Mouse (Mus musculus): ENCODE results near the gene Cadps2. TPM values are rescaled to one million over a fixed set of nuclear protein-coding genes. Genes with fewer than 3 reads are reported as not detected.

Gene Cadps2
- polyA plus RNA-seq, 1 experiment from 2014 or later = 7.4 TPM

- WGBS = 3% methylated on average over 3 of the region's 3 CpGs
- Histone ChIP-seq H3K27ac (ENCODE audit: low read length) (no peak overlapping the region), H3K4me3 (ENCODE audit: low read length) (no peak overlapping the region), H3K36me3 (ENCODE audit: control insufficient read depth, insufficient read depth, low read length) (no peaks in the 10 kb centered on the region), H3K27me3 (ENCODE audit: control insufficient read depth, insufficient read depth, low read depth, low read length) (peaks cover 85% of the 10 kb centered on the region), H3K4me2 (ENCODE audit: low read depth, low read length) (no peak overlapping the region), H3K9ac (ENCODE audit: low read length) (no peak overlapping the region), H3K9me3 (ENCODE audit: control insufficient read depth, low read length) (no peaks in the 10 kb centered on the region), H3K4me1 (replicated peaks; ENCODE audit: control insufficient read depth, insufficient read depth, low read length) (peaks cover 7% of the 10 kb centered on the region; the same call in 1 of the 2 replicates)
- no peak for ATAC-seq (ENCODE audit: low read depth)
Observed at GRCm38 (mm10) chr6:23251431-23251830, 587.8 kb downstream of the Cadps2 start.

GRCm38 (mm10) chr6:23250288-23250955, 588.8 kb downstream of the Cadps2 start:
- H3K36me3 ChIP-seq (ENCODE audit: control insufficient read depth, insufficient read depth, low read length) = no peaks in the 10 kb centered on the region
- no peaks in the 10 kb centered on the region for H3K9me3 ChIP-seq (ENCODE audit: control insufficient read depth, low read length)
- H3K4me1 ChIP-seq (replicated peaks; ENCODE audit: control insufficient read depth, insufficient read depth, low read length) = peaks cover 7% of the 10 kb centered on the region; the same call in 1 of the 2 replicates
- peaks cover 85% of the 10 kb centered on the region for H3K27me3 ChIP-seq (ENCODE audit: control insufficient read depth, insufficient read depth, low read depth, low read length)
- no peak overlapping the region for H3K27ac ChIP-seq (ENCODE audit: low read length)
- WGBS = 2% methylated on average over 22 of the region's 22 CpGs
- no peak for ATAC-seq (ENCODE audit: low read depth)
- H3K9ac ChIP-seq (ENCODE audit: low read length) = no peak overlapping the region
- H3K4me2 ChIP-seq (ENCODE audit: low read depth, low read length) = no peak overlapping the region
- no peak overlapping the region for H3K4me3 ChIP-seq (ENCODE audit: low read length)

- H3K9me3 ChIP-seq (ENCODE audit: control insufficient read depth, low read length) = no peaks in the 10 kb centered on the region
- no peaks in the 10 kb centered on the region for H3K36me3 ChIP-seq (ENCODE audit: control insufficient read depth, insufficient read depth, low read length)
- peaks cover 84% of the 10 kb centered on the region for H3K27me3 ChIP-seq (ENCODE audit: control insufficient read depth, insufficient read depth, low read depth, low read length)
- WGBS = under 1% methylated on average over 29 of the region's 29 CpGs
- H3K4me2 ChIP-seq (ENCODE audit: low read depth, low read length) = peak overlapping the region; percentile 80
- H3K4me1 ChIP-seq (replicated peaks; ENCODE audit: control insufficient read depth, insufficient read depth, low read length) = peaks cover 7% of the 10 kb centered on the region; the same call in 1 of the 2 replicates
- no peak overlapping the region for H3K9ac ChIP-seq (ENCODE audit: low read length)
- H3K4me3 ChIP-seq (ENCODE audit: low read length) = peak overlapping the region; percentile 50
- peak; percentile 44 for ATAC-seq (ENCODE audit: low read depth)
- no peak overlapping the region for H3K27ac ChIP-seq (ENCODE audit: low read length)
Observed at GRCm38 (mm10) chr6:23249616-23250287, 589.5 kb downstream of the Cadps2 start.

- peak overlapping the region; percentile 50 for H3K4me3 ChIP-seq (ENCODE audit: low read length)
- no peak overlapping the region for H3K27ac ChIP-seq (ENCODE audit: low read length)
- H3K4me2 ChIP-seq (ENCODE audit: low read depth, low read length) = peak overlapping the region; percentile 80
- peaks cover 86% of the 10 kb centered on the region for H3K27me3 ChIP-seq (ENCODE audit: control insufficient read depth, insufficient read depth, low read depth, low read length)
- no peaks in the 10 kb centered on the region for H3K36me3 ChIP-seq (ENCODE audit: control insufficient read depth, insufficient read depth, low read length)
- under 1% methylated on average over 22 of the region's 24 CpGs for whole genome bisulfite sequencing
- H3K4me1 ChIP-seq (replicated peaks; ENCODE audit: control insufficient read depth, insufficient read depth, low read length) = peaks cover 7% of the 10 kb centered on the region; the same call in 1 of the 2 replicates
- no peak for ATAC-seq (ENCODE audit: low read depth)
- no peaks in the 10 kb centered on the region for H3K9me3 ChIP-seq (ENCODE audit: control insufficient read depth, low read length)
- H3K9ac ChIP-seq (ENCODE audit: low read length) = no peak overlapping the region
Observed at GRCm38 (mm10) chr6:23249053-23249401, 590.2 kb downstream of the Cadps2 start.

GRCm38 (mm10) chr6:23248313-23249052, 590.7 kb downstream of the Cadps2 start, which contains the start of gene Fezf1:
Fezf1 (minus strand) TSS chr6:23248362.
- Histone ChIP-seq H3K27ac (ENCODE audit: low read length) (no peak within 1 kb of the TSS), H3K9ac (ENCODE audit: low read length) (no peak within 1 kb of the TSS), H3K4me3 (ENCODE audit: low read length) (peak within 1 kb of the TSS; percentile 50), H3K36me3 (ENCODE audit: control insufficient read depth, insufficient read depth, low read length) (no peaks in the 10 kb centered on the region), H3K27me3 (ENCODE audit: control insufficient read depth, insufficient read depth, low read depth, low read length) (peaks cover 87% of the 10 kb centered on the region), H3K4me1 (replicated peaks; ENCODE audit: control insufficient read depth, insufficient read depth, low read length) (peaks cover 7% of the 10 kb centered on the region; the same call in 1 of the 2 replicates), H3K4me2 (ENCODE audit: low read depth, low read length) (peak within 1 kb of the TSS; percentile 80), H3K9me3 (ENCODE audit: control insufficient read depth, low read length) (no peaks in the 10 kb centered on the region)
- WGBS = under 1% methylated on average over 31 of the region's 31 CpGs
- 0 out of 2 replicates have a peak, but pooled peaks have one; percentile 26 for ATAC-seq (ENCODE audit: low read depth)

GRCm38 (mm10) chr6:23247512-23248312, 591.5 kb downstream of the Cadps2 start:
- H3K36me3 ChIP-seq (ENCODE audit: control insufficient read depth, insufficient read depth, low read length) = no peaks in the 10 kb centered on the region
- peaks cover 86% of the 10 kb centered on the region for H3K27me3 ChIP-seq (ENCODE audit: control insufficient read depth, insufficient read depth, low read depth, low read length)
- no peaks in the 10 kb centered on the region for H3K9me3 ChIP-seq (ENCODE audit: control insufficient read depth, low read length)
- H3K27ac ChIP-seq (ENCODE audit: low read length) = no peak overlapping the region
- WGBS = under 1% methylated on average over 61 of the region's 61 CpGs
- peak overlapping the region; percentile 18 for H3K4me2 ChIP-seq (ENCODE audit: low read depth, low read length)
- ATAC-seq (ENCODE audit: low read depth) = peak; percentile 18; the same call in 1 of the 2 replicates
- peaks cover 7% of the 10 kb centered on the region; the same call in 1 of the 2 replicates for H3K4me1 ChIP-seq (replicated peaks; ENCODE audit: control insufficient read depth, insufficient read depth, low read length)
- H3K4me3 ChIP-seq (ENCODE audit: low read length) = peak overlapping the region; percentile 23
- H3K9ac ChIP-seq (ENCODE audit: low read length) = no peak overlapping the region

- ATAC-seq (ENCODE audit: low read depth) = no peak
- Histone ChIP-seq H3K4me3 (ENCODE audit: low read length) (peak overlapping the region; percentile 23), H3K9me3 (ENCODE audit: control insufficient read depth, low read length) (no peaks in the 10 kb centered on the region), H3K27ac (ENCODE audit: low read length) (no peak overlapping the region), H3K4me1 (replicated peaks; ENCODE audit: control insufficient read depth, insufficient read depth, low read length) (peaks cover 7% of the 10 kb centered on the region; the same call in 1 of the 2 replicates), H3K36me3 (ENCODE audit: control insufficient read depth, insufficient read depth, low read length) (no peaks in the 10 kb centered on the region), H3K9ac (ENCODE audit: low read length) (no peak overlapping the region), H3K27me3 (ENCODE audit: control insufficient read depth, insufficient read depth, low read depth, low read length) (peaks cover 85% of the 10 kb centered on the region), H3K4me2 (ENCODE audit: low read depth, low read length) (peak overlapping the region; percentile 18)
- WGBS = 2% methylated on average over 23 of the region's 23 CpGs
Observed at GRCm38 (mm10) chr6:23246790-23247511, 592.3 kb downstream of the Cadps2 start.

- no peaks in the 10 kb centered on the region for H3K9me3 ChIP-seq (ENCODE audit: control insufficient read depth, low read length)
- H3K4me2 ChIP-seq (ENCODE audit: low read depth, low read length) = no peak overlapping the region
- no peak overlapping the region for H3K27ac ChIP-seq (ENCODE audit: low read length)
- no peak overlapping the region for H3K4me3 ChIP-seq (ENCODE audit: low read length)
- H3K4me1 ChIP-seq (replicated peaks; ENCODE audit: control insufficient read depth, insufficient read depth, low read length) = peaks cover 7% of the 10 kb centered on the region; the same call in 1 of the 2 replicates
- H3K9ac ChIP-seq (ENCODE audit: low read length) = no peak overlapping the region
- H3K27me3 ChIP-seq (ENCODE audit: control insufficient read depth, insufficient read depth, low read depth, low read length) = peaks cover 86% of the 10 kb centered on the region
- ATAC-seq (ENCODE audit: low read depth) = no peak
- 5% methylated on average over 17 of the region's 17 CpGs for WGBS
- no peaks in the 10 kb centered on the region for H3K36me3 ChIP-seq (ENCODE audit: control insufficient read depth, insufficient read depth, low read length)
Observed at GRCm38 (mm10) chr6:23246061-23246789, 593.0 kb downstream of the Cadps2 start.

Measured in lung, embryonic 16.5 days (tissue).